Mouse (Mus musculus): ENCODE measurements around the gene Smarca4. TPM values are rescaled to one million over a fixed set of nuclear protein-coding genes. Genes with fewer than 3 reads are reported as not detected.
"Not testable (repeated sequence)": the region's sequence is repeated elsewhere in the genome, so short reads cannot be mapped to it uniquely, and the experiment has no call there.

Gene Smarca4
- total and polyA plus RNA-seq, 2 experiments from 2014 or later = 92.5 to 180 TPM

DNA sequence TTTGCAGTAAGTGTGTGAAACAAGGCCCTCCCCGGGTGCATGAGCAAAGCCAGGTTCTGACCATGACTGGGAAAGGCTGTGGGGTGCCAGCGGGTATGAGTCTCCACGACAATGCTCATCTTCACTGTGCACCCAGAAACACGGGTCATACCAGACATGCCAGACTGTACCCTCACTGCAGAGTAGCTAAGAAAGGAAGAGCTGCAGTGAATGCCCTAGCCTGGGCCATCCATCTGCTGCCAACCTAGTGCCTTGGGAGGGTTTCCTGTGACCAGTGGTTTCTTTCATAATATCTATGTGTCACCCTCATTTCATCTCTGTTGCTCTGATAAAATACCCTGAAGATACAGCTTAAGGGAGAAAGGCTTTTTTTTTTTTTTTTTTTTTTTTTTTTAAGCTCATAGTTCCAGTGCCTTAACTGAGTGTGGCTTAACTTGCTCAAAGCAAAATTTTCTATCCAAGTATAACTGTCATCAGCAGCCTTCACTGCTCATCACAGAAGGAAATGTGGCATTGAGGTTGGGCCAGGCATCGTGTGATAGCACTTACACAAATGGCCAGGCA is 79.3 kb downstream of the Smarca4 start:
- Histone ChIP-seq H3K4me1 (ENCODE audit: insufficient read depth) (no peaks in the 10 kb centered on the region), H3K27ac (ENCODE audit: low read depth, low read length) (no peak overlapping the region), H3K27me3 (ENCODE audit: insufficient read depth, low read length) (no peaks in the 10 kb centered on the region), H3K4me2 (ENCODE audit: low read depth) (no peak overlapping the region), H3K4me3 (ENCODE audit: low read depth, low read length) (no peak overlapping the region), H3K36me3 (ENCODE audit: insufficient read depth) (peaks cover 69% of the 10 kb centered on the region), H3K9ac (no peak overlapping the region), H3K9me3 (ENCODE audit: low read length) (no peaks in the 10 kb centered on the region)
- no peak for DNase-seq
- WGBS = 89% methylated on average over 5 of the region's 5 CpGs
- no peak for ATAC-seq
- no peak for TF ChIP-seq CTCF (IDR thresholded peaks at IDR 0.05; ENCODE audit: low read depth)

DNA sequence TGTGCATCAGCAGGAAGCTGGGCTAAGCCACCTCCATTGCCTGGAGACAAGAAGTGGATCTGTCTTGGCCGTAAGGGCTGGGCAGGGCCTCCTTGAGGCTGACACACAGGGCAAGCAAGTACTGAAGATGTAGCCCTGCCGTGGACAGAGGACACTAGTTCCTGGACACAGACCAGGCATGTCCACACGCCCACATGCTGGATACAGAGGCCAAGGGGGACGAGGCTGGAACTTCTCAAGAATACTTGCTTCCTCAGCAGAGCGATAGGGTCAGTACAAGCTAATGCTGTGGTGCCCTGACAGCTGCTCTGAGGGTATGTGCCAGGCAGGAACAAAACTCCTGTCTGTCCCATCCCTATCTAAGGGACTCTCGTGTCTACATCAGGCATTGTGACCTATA is 81.2 kb downstream of the Smarca4 start:
- H3K36me3 ChIP-seq (ENCODE audit: insufficient read depth) = peaks cover 74% of the 10 kb centered on the region
- WGBS = 89% methylated on average over 6 of the region's 6 CpGs

DNA sequence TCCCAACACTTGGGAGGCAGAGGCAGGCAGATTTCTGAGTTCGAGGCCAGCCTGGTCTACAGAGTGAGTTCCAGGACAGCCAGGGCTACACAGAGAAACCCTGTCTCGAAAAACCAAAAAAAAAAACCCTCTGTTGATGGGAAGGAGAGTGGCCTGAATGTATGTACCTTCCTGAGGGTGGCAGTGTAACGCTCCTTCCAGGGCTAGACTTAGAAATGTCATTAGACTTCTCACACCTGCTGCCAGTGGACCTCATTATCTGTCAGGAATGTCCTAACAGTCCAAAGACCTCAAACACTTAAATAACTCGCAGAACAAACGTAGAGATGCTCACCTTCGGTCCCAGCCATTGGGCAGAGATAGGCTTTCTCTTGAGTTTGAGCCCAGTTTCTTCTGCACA is 83.3 kb downstream of the Smarca4 start:
- DNase-seq; H3K9ac ChIP-seq; H3K4me2 ChIP-seq (ENCODE audit: low read depth); H3K27me3 ChIP-seq (ENCODE audit: insufficient read depth, low read length); H3K27ac ChIP-seq (ENCODE audit: low read depth, low read length); H3K4me3 ChIP-seq (ENCODE audit: low read depth, low read length); H3K9me3 ChIP-seq (ENCODE audit: low read length); ATAC-seq; H3K4me1 ChIP-seq (ENCODE audit: insufficient read depth): not testable (repeated sequence)
- 87% methylated on average over 6 of the region's 6 CpGs for WGBS
- TF ChIP-seq CTCF (IDR thresholded peaks at IDR 0.05; ENCODE audit: low read depth) = peak; percentile 32
- H3K36me3 ChIP-seq (ENCODE audit: insufficient read depth) = peaks cover 80% of the 10 kb centered on the region

More for the DNA sequence above, 81.2 kb downstream of the Smarca4 start:
- Histone ChIP-seq H3K9ac (no peak overlapping the region), H3K9me3 (ENCODE audit: low read length) (no peaks in the 10 kb centered on the region), H3K27me3 (ENCODE audit: insufficient read depth, low read length) (no peaks in the 10 kb centered on the region), H3K27ac (ENCODE audit: low read depth, low read length) (no peak overlapping the region), H3K4me3 (ENCODE audit: low read depth, low read length) (no peak overlapping the region), H3K4me1 (ENCODE audit: insufficient read depth) (no peaks in the 10 kb centered on the region), H3K4me2 (ENCODE audit: low read depth) (no peak overlapping the region)
- DNase-seq (no peak), ATAC-seq (no peak)
- TF ChIP-seq CTCF (IDR thresholded peaks at IDR 0.05; ENCODE audit: low read depth) = no peak

DNA sequence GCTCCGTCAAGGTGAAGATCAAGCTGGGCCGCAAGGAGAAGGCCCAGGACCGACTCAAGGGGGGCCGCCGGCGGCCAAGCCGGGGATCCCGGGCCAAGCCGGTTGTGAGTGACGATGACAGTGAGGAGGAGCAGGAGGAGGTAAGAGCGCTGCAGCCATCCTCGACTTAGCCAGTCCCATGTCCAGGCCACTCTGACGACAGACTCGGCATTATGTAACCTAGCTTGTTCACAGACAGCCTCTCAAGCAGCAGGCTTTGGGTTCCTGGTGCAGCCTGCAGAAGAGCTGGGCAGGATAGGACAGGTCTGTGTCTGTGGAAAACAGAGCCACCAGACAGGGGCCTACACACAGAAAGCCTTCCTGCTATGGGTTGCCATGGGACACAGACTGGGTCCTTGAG is 85.1 kb downstream of the Smarca4 start:
- ATAC-seq (no peak), DNase-seq (no peak)
- no peak for TF ChIP-seq CTCF (IDR thresholded peaks at IDR 0.05; ENCODE audit: low read depth)
- Histone ChIP-seq H3K9me3 (ENCODE audit: low read length) (no peaks in the 10 kb centered on the region), H3K36me3 (ENCODE audit: insufficient read depth) (peaks cover 79% of the 10 kb centered on the region), H3K4me1 (ENCODE audit: insufficient read depth) (no peaks in the 10 kb centered on the region), H3K4me2 (ENCODE audit: low read depth) (no peak overlapping the region), H3K9ac (no peak overlapping the region), H3K27me3 (ENCODE audit: insufficient read depth, low read length) (no peaks in the 10 kb centered on the region), H3K4me3 (ENCODE audit: low read depth, low read length) (no peak overlapping the region), H3K27ac (ENCODE audit: low read depth, low read length) (no peak overlapping the region)
- 94% methylated on average over 14 of the region's 14 CpGs for whole genome bisulfite sequencing

DNA sequence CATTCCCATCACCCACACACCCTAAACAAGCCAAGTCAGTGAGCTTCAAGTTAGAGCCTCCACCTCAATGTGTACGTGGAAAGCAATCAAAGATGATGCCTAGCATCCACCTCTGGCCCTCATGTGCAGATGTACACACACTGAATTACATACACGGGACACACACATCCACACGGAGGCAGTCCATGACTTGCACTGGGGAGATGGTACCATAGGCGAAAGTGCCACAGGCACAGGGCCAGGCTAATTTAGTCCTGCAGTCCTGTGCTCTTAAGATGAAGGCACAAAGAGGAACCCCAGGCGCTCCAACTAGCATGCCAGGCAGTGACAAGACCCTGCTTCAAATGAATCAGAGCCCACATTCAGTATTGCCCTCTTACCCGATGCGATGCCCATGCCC is 87.5 kb downstream of the Smarca4 start:
- H3K4me2 ChIP-seq (ENCODE audit: low read depth) = no peak overlapping the region

DNA sequence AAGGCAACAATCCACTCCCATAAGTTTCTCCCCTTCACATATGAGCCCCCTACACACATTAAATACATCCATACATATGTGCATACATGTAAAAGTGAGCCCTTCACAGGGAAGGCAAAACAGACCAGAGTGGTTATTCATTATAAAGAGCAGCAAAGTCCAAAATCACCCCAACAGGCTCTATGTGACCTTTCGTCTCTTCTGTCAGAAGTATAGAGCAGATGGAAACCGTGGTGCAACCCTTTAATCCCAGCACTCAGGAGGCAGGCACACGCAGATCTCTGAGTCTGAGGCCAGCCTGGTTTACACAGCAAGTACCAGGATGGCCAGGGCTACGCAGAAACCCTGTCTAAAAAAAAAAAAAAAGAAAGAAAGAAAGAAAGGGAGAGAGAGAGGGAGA is 90.1 kb downstream of the Smarca4 start:
- WGBS = 85% methylated on average over 4 of the region's 4 CpGs
- H3K9ac ChIP-seq = no peak overlapping the region
- no peaks in the 10 kb centered on the region for H3K9me3 ChIP-seq (ENCODE audit: low read length)
- no peak for ATAC-seq
- peaks cover 55% of the 10 kb centered on the region for H3K36me3 ChIP-seq (ENCODE audit: insufficient read depth)
- H3K4me3 ChIP-seq (ENCODE audit: low read depth, low read length) = no peak overlapping the region
- H3K27ac ChIP-seq (ENCODE audit: low read depth, low read length) = no peak overlapping the region
- H3K4me2 ChIP-seq (ENCODE audit: low read depth) = no peak overlapping the region
- no peaks in the 10 kb centered on the region for H3K27me3 ChIP-seq (ENCODE audit: insufficient read depth, low read length)
- no peaks in the 10 kb centered on the region for H3K4me1 ChIP-seq (ENCODE audit: insufficient read depth)
- no peak for DNase-seq
- no peak for TF ChIP-seq CTCF (IDR thresholded peaks at IDR 0.05; ENCODE audit: low read depth)

More for the DNA sequence above, 87.5 kb downstream of the Smarca4 start:
- no peaks in the 10 kb centered on the region for H3K9me3 ChIP-seq (ENCODE audit: low read length)
- no peak overlapping the region for H3K9ac ChIP-seq
- ATAC-seq (no peak), DNase-seq (no peak)
- no peak overlapping the region for H3K27ac ChIP-seq (ENCODE audit: low read depth, low read length)
- H3K4me1 ChIP-seq (ENCODE audit: insufficient read depth) = no peaks in the 10 kb centered on the region
- H3K4me3 ChIP-seq (ENCODE audit: low read depth, low read length) = no peak overlapping the region
- no peaks in the 10 kb centered on the region for H3K27me3 ChIP-seq (ENCODE audit: insufficient read depth, low read length)
- peaks cover 77% of the 10 kb centered on the region for H3K36me3 ChIP-seq (ENCODE audit: insufficient read depth)
- TF ChIP-seq CTCF (IDR thresholded peaks at IDR 0.05; ENCODE audit: low read depth) = no peak
- WGBS = 92% methylated on average over 7 of the region's 7 CpGs

DNA sequence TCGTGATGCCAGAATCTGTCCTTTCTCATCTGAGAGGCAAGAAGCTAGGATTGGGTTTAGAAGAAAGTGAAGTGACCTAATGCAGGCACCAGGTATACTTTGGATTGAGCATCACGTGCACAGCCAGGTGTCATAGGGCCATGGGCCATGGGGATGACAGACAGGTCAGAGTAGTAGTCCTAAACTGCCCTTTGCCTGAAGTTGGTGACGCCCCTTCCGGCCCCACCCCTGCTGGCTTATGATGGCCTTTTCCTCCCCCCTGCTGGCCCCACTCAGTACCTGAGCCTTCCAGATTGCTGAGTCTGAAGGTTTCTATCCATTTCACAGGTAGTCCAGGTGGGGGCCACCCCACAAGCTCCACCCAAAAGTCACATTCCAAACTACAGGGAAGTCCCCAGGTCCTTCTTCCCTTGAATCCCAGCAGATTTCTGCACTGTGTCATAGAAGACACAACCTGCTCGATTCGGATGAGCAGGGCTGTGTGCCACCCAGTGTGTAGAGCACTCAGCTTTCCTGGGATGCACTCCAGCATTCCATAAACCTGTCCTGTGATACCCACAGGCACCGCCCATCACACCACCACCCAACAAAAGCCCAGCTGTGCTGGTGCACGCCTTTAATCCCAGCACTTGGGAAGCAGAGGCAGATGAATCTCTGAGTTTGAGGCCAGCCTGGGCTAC is 90.8 kb downstream of the Smarca4 start:
- no peak overlapping the region for H3K27ac ChIP-seq (ENCODE audit: low read depth, low read length)
- H3K4me2 ChIP-seq (ENCODE audit: low read depth) = no peak overlapping the region
- no peak overlapping the region for H3K9ac ChIP-seq
- H3K36me3 ChIP-seq (ENCODE audit: insufficient read depth) = peaks cover 49% of the 10 kb centered on the region
- ATAC-seq (no peak), DNase-seq (no peak)
- H3K9me3 ChIP-seq (ENCODE audit: low read length) = no peaks in the 10 kb centered on the region
- no peaks in the 10 kb centered on the region for H3K4me1 ChIP-seq (ENCODE audit: insufficient read depth)
- 86% methylated on average over 8 of the region's 8 CpGs for WGBS
- no peaks in the 10 kb centered on the region for H3K27me3 ChIP-seq (ENCODE audit: insufficient read depth, low read length)
- no peak for TF ChIP-seq CTCF (IDR thresholded peaks at IDR 0.05; ENCODE audit: low read depth)
- H3K4me3 ChIP-seq (ENCODE audit: low read depth, low read length) = no peak overlapping the region
